Mouse (Mus musculus) CH12.LX (cell line): ENCODE results near the gene Mthfs.
"Not testable (repeated sequence)": the region's sequence is repeated elsewhere in the genome, so short reads cannot be mapped to it uniquely, and the experiment has no call there.

Source experiments
- CTCF ChIP-seq, 2 experiments: IDR thresholded peaks in 1 of 2; conservative IDR thresholded peaks in 1 of 2; 2 replicates each; pipeline ENCODE4 v1.5.1; 2011 to 2012; ENCODE audit warnings: low read depth in 2 of 2, low read length in 2 of 2, improper control_type of control experiment in 1 of 2, inconsistent platforms in 1 of 2, mild to moderate bottlenecking in 1 of 2, moderate library complexity in 1 of 2
- E2F4 ChIP-seq: IDR thresholded peaks from 2 replicates; pipeline ENCODE4 v1.6.1; 2011; ENCODE audit warnings: low read depth, low read length, improper control_type of control experiment; ENCODE audit not compliant: insufficient replicate concordance
- MAFK ChIP-seq: IDR thresholded peaks from 2 replicates; pipeline ENCODE4 v1.6.1; 2011; ENCODE audit warnings: low read length, improper control_type of control experiment; ENCODE audit not compliant: insufficient replicate concordance
- NELFE ChIP-seq: IDR thresholded peaks from 2 replicates; pipeline ENCODE4 v1.6.1; 2011; ENCODE audit warnings: low read depth, low read length, improper control_type of control experiment
- POLR2A ChIP-seq: IDR thresholded peaks from 2 replicates; pipeline ENCODE4 v1.6.1; 2011; ENCODE audit warnings: low read depth, mild to moderate bottlenecking, improper control_type of control experiment, low read length
- TBP ChIP-seq: conservative IDR thresholded peaks from 2 replicates; pipeline ENCODE4 v1.6.1; 2011; ENCODE audit warnings: low read depth, low read length, improper control_type of control experiment
- UBTF ChIP-seq: IDR thresholded peaks from 2 replicates; pipeline ENCODE4 v1.6.1; 2012; ENCODE audit warnings: low read depth, mild to moderate bottlenecking, inconsistent platforms, low read length, improper control_type of control experiment, moderate library complexity
- USF1 ChIP-seq: IDR thresholded peaks from 2 replicates; pipeline ENCODE4 v1.6.1; 2014; ENCODE audit warnings: low read depth, mild to moderate bottlenecking, inconsistent platforms, low read length, improper control_type of control experiment

- not testable (repeated sequence) for TF ChIP-seq USF1, E2F4, TBP, POLR2A, MAFK, UBTF, NELFE
- TF ChIP-seq CTCF (conservative IDR thresholded peaks at IDR 0.05 in 1 of 2, IDR thresholded peaks at IDR 0.05 in 1 of 2; ENCODE audit: low read depth in 2 of 2, low read length in 2 of 2): peak in 1 of 2 experiments; percentile 40; a peak in 2 of 4 replicates
Measured at GRCm38 (mm10) chr9:89230897-89231497, 20.5 kb downstream of the Mthfs start.
